Mouse (Mus musculus): ENCODE measurements around the gene Smtn.

Gene Smtn

GRCm38 (mm10) chr11:3526979-3527738 lies 13.3 kb downstream of the Smtn start:
- no peak for DNase-seq (ENCODE audit: low spot score)

GRCm38 (mm10) chr11:3526207-3526606 lies 14.2 kb downstream of the Smtn start:
- no peak for DNase-seq (ENCODE audit: low spot score)

- DNase-seq (ENCODE audit: low spot score): no peak
These were observed 14.9 kb downstream of the Smtn start for GRCm38 (mm10) chr11:3525560-3525959.

- no peak for DNase-seq (ENCODE audit: low spot score)
These were observed 16.4 kb downstream of the Smtn start for GRCm38 (mm10) chr11:3523840-3524582.

GRCm38 (mm10) chr11:3522285-3523000 lies 18.0 kb downstream of the Smtn start:
- DNase-seq (ENCODE audit: low spot score): no peak

GRCm38 (mm10) chr11:3521339-3522224 lies 18.8 kb downstream of the Smtn start:
- DNase-seq (ENCODE audit: low spot score): no peak

GRCm38 (mm10) chr11:3520919-3521318 lies 19.5 kb downstream of the Smtn start:
- DNase-seq (ENCODE audit: low spot score): no peak

GRCm38 (mm10) chr11:3519756-3520398 lies 20.5 kb downstream of the Smtn start:
- no peak for DNase-seq (ENCODE audit: low spot score)

- DNase-seq (ENCODE audit: low spot score): no peak
These were observed 21.2 kb downstream of the Smtn start for GRCm38 (mm10) chr11:3519051-3519726.

GRCm38 (mm10) chr11:3517846-3518732 lies 22.3 kb downstream of the Smtn start:
- no peak for DNase-seq (ENCODE audit: low spot score)

GRCm38 (mm10) chr11:3516859-3517845 lies 23.3 kb downstream of the Smtn start:
- DNase-seq (ENCODE audit: low spot score): peak; percentile 58

- no peak for DNase-seq (ENCODE audit: low spot score)
These were observed 24.3 kb downstream of the Smtn start for GRCm38 (mm10) chr11:3516121-3516520.

GRCm38 (mm10) chr11:3515637-3516036 lies 24.8 kb downstream of the Smtn start:
- DNase-seq (ENCODE audit: low spot score): no peak

- DNase-seq (ENCODE audit: low spot score): peak; percentile 15
These were observed 25.2 kb downstream of the Smtn start for GRCm38 (mm10) chr11:3515216-3515615.

GRCm38 (mm10) chr11:3514529-3515054 lies 25.8 kb downstream of the Smtn start, which contains the start of gene Selenom:
TSS of gene Selenom (plus strand) at chr11:3514684.
- peak; percentile 89 for DNase-seq (ENCODE audit: low spot score)

GRCm38 (mm10) chr11:3513291-3513690 lies 27.1 kb downstream of the Smtn start:
- no peak for DNase-seq (ENCODE audit: low spot score)

GRCm38 (mm10) chr11:3510321-3510720 lies 30.1 kb downstream of the Smtn start:
- no peak for DNase-seq (ENCODE audit: low spot score)
